Mouse (Mus musculus) monocyte, adult 5-6 weeks (primary cell): ENCODE results near the gene Ripor1. TPM values are rescaled to one million over a fixed set of nuclear protein-coding genes. Genes with fewer than 3 reads are reported as not detected.
A peak's percentile ranks its signal among the peaks of the same experiment; 100 is the strongest.
"Not testable (repeated sequence)": the region's sequence is repeated elsewhere in the genome, so short reads cannot be mapped to it uniquely, and the experiment has no call there.

Source experiments
- ATAC-seq: fragments of 153-309, 156-312 bp; replicated peaks from 2 replicates; pipeline ENCODE4 v1.8.0; 2017; ENCODE audit warnings: mild to moderate bottlenecking; ENCODE audit not compliant: low TSS enrichment, insufficient number of reproducible peaks, severe bottlenecking, poor library complexity, low FRiP score
- total RNA-seq: library from RNA; stranded (forward); fragments of 200-1000, 200-491, 200-594 nt; gene quantifications from 3 replicates; pipeline ENCODE4 v1.2.3, GENCODE M21; 2017

The Ripor1 gene
- 0.64 to 6.4 TPM (median 1.2 TPM) in 3 replicates for total RNA-seq

- peak; percentile 18 for ATAC-seq
Measured at GRCm38 (mm10) chr8:105604804-105605381, at the start of gene Ripor1. Ripor1 (plus strand) TSS chr8:105605255.

- no peak for ATAC-seq
Measured at GRCm38 (mm10) chr8:105562863-105563262, 42.2 kb upstream of the Ripor1 start.

- no peak for ATAC-seq
Measured at GRCm38 (mm10) chr8:105563871-105564270, 41.2 kb upstream of the Ripor1 start.

- ATAC-seq: not testable (repeated sequence)
Measured at GRCm38 (mm10) chr8:105564573-105565229, 40.4 kb upstream of the Ripor1 start.

GRCm38 (mm10) chr8:105565401-105565881 is 39.6 kb upstream of the Ripor1 start:
- peak; percentile 24; the same call in 1 of the 2 replicates for ATAC-seq

GRCm38 (mm10) chr8:105565952-105566702 is 38.9 kb upstream of the Ripor1 start, which contains the start of gene Atp6v0d1:
Atp6v0d1 (minus strand) TSS chr8:105566047.
- ATAC-seq: peak; percentile 85

- ATAC-seq: 0 out of 2 replicates have a peak, but pooled peaks have one; percentile 8
Measured at GRCm38 (mm10) chr8:105566703-105567595, 38.1 kb upstream of the Ripor1 start.

- ATAC-seq: no peak
Measured at GRCm38 (mm10) chr8:105571810-105572209, 33.2 kb upstream of the Ripor1 start.

- ATAC-seq: no peak
Measured at GRCm38 (mm10) chr8:105573427-105573826, 31.6 kb upstream of the Ripor1 start.

- ATAC-seq: no peak
Measured at GRCm38 (mm10) chr8:105574741-105575140, 30.3 kb upstream of the Ripor1 start.

GRCm38 (mm10) chr8:105575538-105575937 is 29.5 kb upstream of the Ripor1 start:
- no peak for ATAC-seq

- ATAC-seq: no peak
Measured at GRCm38 (mm10) chr8:105579719-105580118, 25.3 kb upstream of the Ripor1 start.

- ATAC-seq: no peak
Measured at GRCm38 (mm10) chr8:105592431-105592830, 12.6 kb upstream of the Ripor1 start.

- ATAC-seq: no peak
Measured at GRCm38 (mm10) chr8:105593859-105594258, 11.2 kb upstream of the Ripor1 start.

- no peak for ATAC-seq
Measured at GRCm38 (mm10) chr8:105594451-105595242, 10.4 kb upstream of the Ripor1 start.

GRCm38 (mm10) chr8:105596362-105597034 is 8.6 kb upstream of the Ripor1 start:
- peak; percentile 81 for ATAC-seq

GRCm38 (mm10) chr8:105598777-105599176 is 6.3 kb upstream of the Ripor1 start:
- ATAC-seq: no peak
